Mouse (Mus musculus): ENCODE results near the gene 1700010I14Rik.

DNA sequence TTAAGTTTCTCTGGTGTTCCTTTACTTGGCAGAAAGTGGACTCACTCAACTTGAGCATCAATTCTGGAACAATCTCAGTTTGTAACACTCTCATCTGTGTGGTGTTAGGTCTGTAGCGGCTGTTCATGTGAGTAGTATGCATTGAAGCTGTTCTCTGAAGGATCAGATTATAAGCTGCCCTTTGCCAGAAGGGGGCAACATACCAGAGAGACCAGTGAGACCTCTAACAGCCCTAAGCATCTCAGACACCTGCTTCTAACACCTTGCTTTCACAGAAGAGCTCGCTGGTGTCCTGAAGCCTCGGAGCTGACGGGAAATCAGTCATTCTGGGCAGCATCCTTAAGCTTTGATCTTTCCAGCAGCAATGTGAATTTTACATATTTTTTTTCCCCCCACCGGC lies 42.0 kb downstream of the 1700010I14Rik start:
- TF ChIP-seq POLR2A (IDR thresholded peaks at IDR 0.05; ENCODE audit: insufficient read length, low read depth) (no peak), E2F4 (IDR thresholded peaks at IDR 0.05; ENCODE audit: insufficient read depth) (no peak), MYOG (IDR thresholded peaks at IDR 0.05; ENCODE audit: control insufficient read depth in 1 of 3, insufficient read depth in 1 of 3, insufficient read length in 2 of 3, low read depth in 2 of 3) (no peak)

All from myocyte (in vitro differentiated cells).